Mouse (Mus musculus) natural killer cell, adult 2 months (primary cell): ENCODE results near the gene Apobec3.
"Not testable (repeated sequence)": the region's sequence is repeated elsewhere in the genome, so short reads cannot be mapped to it uniquely, and the experiment has no call there.

Source experiments
- DNase-seq, 2 experiments: peaks; one replicate each; pipeline ENCODE4 v3.0.0; 2022; ENCODE audit warnings: low spot score in 2 of 2

Apobec3 gene

GRCm38 (mm10) chr15:79927637-79928122 lies 36.2 kb downstream of the Apobec3 start:
- DNase-seq: peak; percentile 96

DNA sequence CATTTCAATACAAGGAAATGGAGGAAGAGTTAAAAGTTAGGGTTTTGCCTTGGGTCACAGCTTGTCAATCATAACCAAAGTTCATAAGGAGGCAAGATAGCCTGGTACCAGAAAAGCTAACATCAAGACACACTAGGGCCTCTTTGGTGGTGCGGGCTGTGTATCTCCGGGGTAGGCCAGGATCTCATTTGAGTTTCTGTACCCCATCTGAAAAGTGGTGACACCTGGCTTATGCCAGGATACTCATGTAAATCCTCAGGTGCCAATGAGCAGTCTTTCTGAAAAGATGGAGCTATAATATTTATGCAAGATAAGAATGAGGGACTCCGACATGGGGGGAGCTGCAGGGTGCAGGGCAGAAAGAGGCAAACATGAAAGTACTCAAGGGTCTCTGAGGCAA lies 36.9 kb downstream of the Apobec3 start:
- no peak for DNase-seq

GRCm38 (mm10) chr15:79928736-79929135 lies 37.3 kb downstream of the Apobec3 start:
- no peak for DNase-seq

DNA sequence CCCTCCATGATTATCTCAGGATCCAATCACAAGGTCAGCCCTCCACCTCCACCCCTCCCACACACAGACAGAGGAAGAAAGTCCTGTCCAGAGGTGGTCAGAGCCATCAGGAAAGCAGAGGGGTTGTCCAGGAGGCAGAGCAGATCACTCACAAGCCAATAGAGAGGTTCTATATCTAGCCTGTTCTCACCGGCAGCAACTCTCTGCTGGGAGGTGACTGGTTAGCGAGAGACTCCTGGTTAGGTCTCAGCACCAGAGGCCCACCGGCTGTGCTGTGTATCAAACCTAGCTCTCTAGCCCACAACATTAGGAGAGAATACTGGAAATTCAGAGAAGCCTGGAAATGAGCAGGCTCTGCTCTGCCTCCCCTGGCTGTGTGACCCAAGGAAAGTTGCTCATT lies 38.3 kb downstream of the Apobec3 start:
- no peak for DNase-seq

- DNase-seq: peak; percentile 51 to 61
Observed at GRCm38 (mm10) chr15:79931496-79932141, 40.2 kb downstream of the Apobec3 start.

GRCm38 (mm10) chr15:79932323-79932987 lies 41.0 kb downstream of the Apobec3 start:
- DNase-seq: peak; percentile 90 to 92

- no peak for DNase-seq
Observed at GRCm38 (mm10) chr15:79933052-79933669, 41.7 kb downstream of the Apobec3 start.

DNA sequence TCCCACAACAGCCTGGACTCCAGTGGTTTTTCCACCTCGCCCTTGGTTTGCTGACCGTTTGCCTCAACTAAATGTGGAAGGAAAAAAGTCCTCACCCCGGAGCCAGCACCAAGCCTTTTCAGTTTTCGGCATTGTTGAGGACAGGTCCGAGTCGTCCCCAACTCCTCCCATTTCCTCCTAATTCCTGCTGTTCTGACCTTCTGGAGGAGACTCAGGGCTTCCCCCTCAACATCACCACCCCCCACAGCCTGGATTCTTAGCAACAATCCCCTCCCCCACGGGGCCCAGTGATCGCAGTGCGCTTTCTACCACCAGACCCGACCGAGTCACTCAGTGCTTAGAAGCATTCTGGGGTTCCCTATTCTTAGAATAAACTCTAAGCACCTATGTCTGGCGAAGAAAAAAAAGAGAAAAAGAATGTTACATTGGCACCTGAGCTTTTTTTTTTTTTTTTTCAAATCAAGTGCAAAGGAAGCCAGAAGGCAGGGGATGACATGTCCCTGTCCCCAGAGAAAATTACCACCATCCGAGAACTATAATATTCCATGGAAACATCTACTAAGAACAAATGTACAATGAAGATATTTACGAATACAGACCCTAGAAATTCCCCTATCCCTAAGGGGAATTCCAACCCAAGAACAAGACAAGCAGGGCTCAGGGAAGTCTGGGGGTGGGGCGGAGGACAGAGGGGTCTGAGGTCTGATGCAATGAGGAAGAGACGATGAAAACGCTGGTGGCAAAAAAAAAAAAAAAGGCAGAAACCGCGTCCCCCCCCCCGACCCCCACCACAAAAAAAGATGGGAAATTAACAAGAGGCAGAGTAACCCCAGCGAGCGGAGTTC lies 42.4 kb downstream of the Apobec3 start:
- DNase-seq: no peak

DNA sequence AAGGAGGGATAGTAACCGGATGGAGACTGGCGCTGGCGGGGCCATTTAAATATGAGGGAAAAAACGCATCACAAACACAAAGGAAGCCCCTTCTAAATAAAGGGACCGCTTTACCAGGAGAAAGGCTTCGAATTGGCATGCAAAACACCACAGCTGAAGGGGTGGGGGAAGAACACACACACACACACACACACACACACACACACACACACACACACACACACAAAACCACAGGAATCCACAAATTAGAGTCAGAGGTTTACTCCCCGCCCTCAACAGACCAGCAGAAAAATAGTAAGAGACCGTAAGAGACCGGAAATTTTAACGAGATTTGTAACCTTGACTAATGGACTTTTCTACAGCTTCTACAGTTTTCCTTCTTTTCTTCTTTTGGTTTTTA lies 43.3 kb downstream of the Apobec3 start:
- DNase-seq: no peak

DNA sequence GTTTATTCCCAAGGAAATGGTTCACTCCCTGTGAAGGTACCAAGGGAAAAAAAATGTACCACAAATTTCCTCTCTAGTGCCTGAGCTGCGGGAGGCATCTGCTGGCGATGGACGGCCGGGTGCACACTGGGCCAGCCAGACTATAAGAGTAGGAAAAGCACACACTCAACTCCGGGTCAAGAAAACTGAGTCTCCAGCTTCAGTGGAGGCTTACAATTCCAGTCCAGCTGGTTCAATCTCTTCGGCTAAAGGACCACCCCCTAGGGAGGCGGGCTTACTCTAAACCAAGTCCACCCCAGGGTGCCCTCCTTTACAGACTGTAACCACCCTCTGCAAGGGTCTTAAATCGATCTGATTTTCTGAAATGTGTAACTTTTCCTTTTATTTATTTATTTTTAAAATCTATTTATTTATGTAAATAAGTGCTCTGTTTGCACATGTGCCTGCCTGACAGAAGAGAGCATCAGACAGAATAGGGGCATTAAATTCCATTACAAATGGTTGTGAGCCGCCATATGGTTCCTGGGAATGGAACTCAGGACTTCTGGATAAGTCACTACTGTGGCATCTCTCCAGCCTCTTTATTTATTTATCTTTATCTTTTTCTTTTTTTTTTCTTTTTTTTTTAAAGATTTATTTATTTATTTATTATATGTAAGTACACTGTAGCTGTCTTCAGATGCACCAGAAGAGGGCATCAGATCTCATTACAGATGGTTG lies 44.4 kb downstream of the Apobec3 start:
- no peak for DNase-seq

- no peak for DNase-seq
Observed at GRCm38 (mm10) chr15:79936374-79936751, 44.9 kb downstream of the Apobec3 start.

GRCm38 (mm10) chr15:79939020-79939419 lies 47.6 kb downstream of the Apobec3 start:
- no peak for DNase-seq

DNA sequence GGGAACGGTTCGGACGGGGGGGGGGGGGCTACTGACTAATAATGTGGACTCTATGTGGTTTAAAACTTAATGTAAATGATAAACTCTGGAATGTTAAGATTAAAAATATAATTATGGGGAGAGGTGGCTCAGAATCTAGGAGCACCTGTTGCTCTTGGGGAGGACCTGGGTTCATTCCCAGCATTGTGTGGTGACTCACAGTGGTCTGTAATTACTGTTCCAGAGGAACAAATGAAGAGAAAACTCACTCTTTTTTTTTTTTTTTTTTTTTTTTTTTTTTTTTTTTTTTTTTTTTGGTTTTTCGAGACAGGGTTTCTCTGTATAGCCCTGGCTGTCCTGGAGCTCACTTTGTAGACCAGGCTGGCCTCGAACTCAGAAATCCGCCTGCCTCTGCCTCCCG lies 48.0 kb downstream of the Apobec3 start:
- DNase-seq: not testable (repeated sequence)

DNA sequence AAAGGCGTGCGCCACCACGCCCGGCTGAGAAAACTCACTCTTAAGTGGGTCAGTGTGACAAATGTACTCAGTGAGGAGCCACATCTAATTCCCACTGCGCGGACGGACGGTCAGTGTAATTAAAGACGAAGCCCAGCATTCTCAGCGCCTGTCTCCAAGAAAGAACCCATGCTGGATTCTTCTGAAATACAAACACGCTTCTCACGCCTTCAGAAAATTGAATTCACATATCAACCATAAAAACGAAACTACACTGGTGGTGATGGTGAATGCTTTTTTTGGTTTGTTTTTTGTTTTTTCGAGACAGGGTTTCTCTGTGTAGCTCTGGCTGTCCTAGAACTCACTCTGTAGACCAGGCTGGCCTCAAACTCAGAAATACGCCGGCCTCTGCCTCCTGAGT lies 48.5 kb downstream of the Apobec3 start:
- no peak for DNase-seq

DNA sequence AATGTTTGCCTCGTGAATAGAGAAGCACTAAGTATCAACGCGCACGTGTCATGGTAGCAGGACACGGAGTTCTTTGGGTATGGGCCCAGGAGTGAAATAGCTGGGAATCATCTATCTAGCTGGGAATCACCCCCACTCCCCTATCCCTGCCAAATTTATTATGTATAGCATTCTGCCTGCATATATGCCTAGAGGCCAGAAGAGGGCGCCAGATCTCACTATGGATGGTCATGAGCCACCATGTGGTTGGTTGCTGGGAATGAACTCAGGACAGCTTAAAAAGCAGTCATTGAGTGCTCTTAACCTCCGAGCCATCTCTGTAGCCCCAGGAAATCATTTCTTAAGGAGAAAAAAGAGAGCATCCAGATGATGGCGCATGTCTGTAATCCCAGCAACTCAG lies 49.5 kb downstream of the Apobec3 start:
- peak; percentile 51 to 61 for DNase-seq

GRCm38 (mm10) chr15:79942541-79942940 lies 51.1 kb downstream of the Apobec3 start:
- no peak for DNase-seq

DNA sequence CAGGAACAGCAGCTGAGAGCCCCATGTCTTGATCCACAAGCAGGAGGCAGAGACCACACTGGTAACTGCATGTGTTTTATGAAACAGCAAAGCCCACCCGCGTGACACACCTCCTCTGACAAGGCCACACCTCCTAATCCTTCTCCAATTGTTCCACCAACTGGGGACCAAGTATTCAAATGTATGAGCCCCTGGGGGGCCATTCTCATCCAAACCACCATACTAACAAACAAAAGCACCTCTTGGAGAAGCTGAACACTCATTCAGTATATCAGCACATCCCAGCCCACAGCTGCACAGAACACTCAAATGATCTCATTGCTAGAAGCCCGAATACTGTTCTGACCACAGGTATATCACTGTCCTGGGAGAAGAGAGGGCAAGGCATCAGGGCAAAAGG lies 52.1 kb downstream of the Apobec3 start:
- DNase-seq: no peak

GRCm38 (mm10) chr15:79944948-79945347 lies 53.5 kb downstream of the Apobec3 start:
- no peak for DNase-seq

GRCm38 (mm10) chr15:79946022-79946421 lies 54.6 kb downstream of the Apobec3 start:
- peak; percentile 84 to 85 for DNase-seq

GRCm38 (mm10) chr15:79946790-79947189 lies 55.3 kb downstream of the Apobec3 start:
- DNase-seq: no peak

- no peak for DNase-seq
Observed at GRCm38 (mm10) chr15:79947681-79948080, 56.2 kb downstream of the Apobec3 start.
